Mouse (Mus musculus): ENCODE data around the gene Grm7.

Grm7 gene

GRCm38 (mm10) chr6:110645411-110646361 is at the start of gene Grm7:
Gene Grm7 (plus strand): TSS chr6:110645581.
- DNase-seq: no peak

GRCm38 (mm10) chr6:110645041-110645410 is 355 bp upstream of the Grm7 start:
- no peak for DNase-seq

- no peak for DNase-seq
Measured at GRCm38 (mm10) chr6:110646901-110647300, 1.5 kb downstream of the Grm7 start.

GRCm38 (mm10) chr6:110649227-110649626 is 3.8 kb downstream of the Grm7 start:
- no peak for DNase-seq

GRCm38 (mm10) chr6:110653361-110654001 is 8.1 kb downstream of the Grm7 start:
- DNase-seq: no peak

- no peak for DNase-seq
Measured at GRCm38 (mm10) chr6:110664436-110664835, 19.1 kb downstream of the Grm7 start.

GRCm38 (mm10) chr6:110668447-110668846 is 23.1 kb downstream of the Grm7 start:
- no peak for DNase-seq

- no peak for DNase-seq
Measured at GRCm38 (mm10) chr6:110690954-110691353, 45.6 kb downstream of the Grm7 start.

- DNase-seq: no peak
Measured at GRCm38 (mm10) chr6:110709763-110710162, 64.4 kb downstream of the Grm7 start.

- no peak for DNase-seq
Measured at GRCm38 (mm10) chr6:110714943-110715342, 69.6 kb downstream of the Grm7 start.

GRCm38 (mm10) chr6:110723371-110723770 is 78.0 kb downstream of the Grm7 start:
- DNase-seq: no peak

GRCm38 (mm10) chr6:110733914-110734313 is 88.5 kb downstream of the Grm7 start:
- DNase-seq: no peak

GRCm38 (mm10) chr6:110743981-110744670 is 98.7 kb downstream of the Grm7 start:
- DNase-seq: no peak

- no peak for DNase-seq
Measured at GRCm38 (mm10) chr6:110755921-110756320, 110.5 kb downstream of the Grm7 start.

- no peak for DNase-seq
Measured at GRCm38 (mm10) chr6:110769588-110769987, 124.2 kb downstream of the Grm7 start.

- DNase-seq: no peak
Measured at GRCm38 (mm10) chr6:110772652-110773051, 127.3 kb downstream of the Grm7 start.

GRCm38 (mm10) chr6:110776046-110776445 is 130.7 kb downstream of the Grm7 start:
- no peak for DNase-seq

- no peak for DNase-seq
Measured at GRCm38 (mm10) chr6:110785497-110785928, 140.1 kb downstream of the Grm7 start.

- DNase-seq: no peak
Measured at GRCm38 (mm10) chr6:110792696-110793095, 147.3 kb downstream of the Grm7 start.

GRCm38 (mm10) chr6:110807481-110807880 is 162.1 kb downstream of the Grm7 start:
- no peak for DNase-seq

- DNase-seq: no peak
Measured at GRCm38 (mm10) chr6:110812214-110812613, 166.8 kb downstream of the Grm7 start.

- no peak for DNase-seq
Measured at GRCm38 (mm10) chr6:110818236-110818635, 172.9 kb downstream of the Grm7 start.

GRCm38 (mm10) chr6:110868311-110868710 is 222.9 kb downstream of the Grm7 start:
- no peak for DNase-seq
